Comparison of ENCODE assay signal across 24 mouse cellular contexts in the genomic region with DNA sequence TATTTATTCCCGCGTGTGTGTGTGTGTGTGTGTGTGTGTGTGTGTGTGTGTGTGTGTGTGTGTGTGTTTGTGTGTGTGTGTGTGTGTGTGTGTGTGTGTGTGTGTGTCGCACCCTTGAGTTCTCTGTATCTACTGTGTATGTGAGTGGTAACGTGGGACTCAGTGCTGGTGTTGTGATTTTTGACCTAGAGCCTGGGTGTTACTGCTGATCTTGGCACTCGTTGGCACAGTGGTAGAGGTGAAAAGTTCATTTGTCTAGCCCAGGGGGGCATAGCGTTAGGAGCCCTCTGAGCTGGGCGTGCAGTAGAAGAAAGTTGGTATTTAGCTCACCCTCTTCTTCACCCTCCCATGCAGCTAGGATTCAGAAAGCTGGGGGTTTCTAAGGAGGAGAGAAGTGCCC.
A peak's percentile ranks its signal among the peaks of the same experiment; 100 is the strongest.
DNase-seq lines count a peak whose midpoint lies in the region; ATAC-seq and TF ChIP-seq lines count a peak whose summit lies in the region.
"Had no signal": no experiment of that assay in that cellular context is flagged by ENCODE, and none has a peak within 500 bp of the region (broad histone marks: within the 10 kb centered on the region; RNA-seq: fewer than 3 reads in every experiment).

No protein-coding gene starts in this region.

- H3K9ac ChIP-seq in heart, postnatal 0 days (replicated peaks; ENCODE audit: low read depth, low read length) = no peak overlapping the region
- H3K9ac ChIP-seq in stomach, embryonic 15.5 days = no peak overlapping the region
- H3K9ac ChIP-seq in stomach, postnatal 0 days (ENCODE audit: low read length) = no peak overlapping the region
- H3K9ac ChIP-seq: embryonic facial prominence, embryonic 12.5 days; forebrain, embryonic 13.5 days; forebrain, embryonic 15.5 days had no signal

- 0 out of 2 replicates have a peak, but pooled peaks have one; percentile 53 for ATAC-seq in heart, postnatal 0 days (ENCODE audit: insufficient read depth, low read depth)
- ATAC-seq in stomach, embryonic 15.5 days (ENCODE audit: insufficient read depth, low FRiP score, low read depth) = no peak
- no peak for ATAC-seq in stomach, postnatal 0 days (ENCODE audit: low FRiP score, low TSS enrichment)
- ATAC-seq: activated CD4-positive, CD25-positive, alpha-beta regulatory T cell, adult 4 months; CD4-positive, CD25-positive, alpha-beta regulatory T cell, adult 4 months; forebrain, embryonic 13.5 days; forebrain, embryonic 15.5 days; Patski had no signal

- peaks cover 4% of the 10 kb centered on the region; the same call in 1 of the 2 replicates for H3K36me3 ChIP-seq in heart, postnatal 0 days (replicated peaks; ENCODE audit: control insufficient read depth, insufficient read depth, low read length)
- no peaks in the 10 kb centered on the region for H3K36me3 ChIP-seq in stomach, embryonic 15.5 days
- H3K36me3 ChIP-seq in stomach, postnatal 0 days (ENCODE audit: control insufficient read depth, insufficient read depth, low read length) = no peaks in the 10 kb centered on the region; the same call in 1 of the 2 replicates
- H3K36me3 ChIP-seq: forebrain, embryonic 15.5 days; G1E had no signal

- no peak overlapping the region for H3K4me2 ChIP-seq in heart, postnatal 0 days (ENCODE audit: low read depth, low read length)
- H3K4me2 ChIP-seq in stomach, embryonic 15.5 days = no peak overlapping the region
- H3K4me2 ChIP-seq in stomach, postnatal 0 days (replicated peaks; ENCODE audit: low read depth) = no peak overlapping the region
- H3K4me2 ChIP-seq: embryonic facial prominence, embryonic 12.5 days; forebrain, embryonic 13.5 days; forebrain, embryonic 15.5 days had no signal

- no peaks in the 10 kb centered on the region for H3K27me3 ChIP-seq in heart, postnatal 0 days (ENCODE audit: control insufficient read depth, insufficient read depth, low read length)
- H3K27me3 ChIP-seq in stomach, embryonic 15.5 days (replicated peaks) = no peaks in the 10 kb centered on the region
- H3K27me3 ChIP-seq in stomach, postnatal 0 days (ENCODE audit: control insufficient read depth, insufficient read depth, low read length) = no peaks in the 10 kb centered on the region
- H3K27me3 ChIP-seq: CH12.LX; embryonic facial prominence, embryonic 12.5 days; forebrain, embryonic 13.5 days; forebrain, embryonic 15.5 days; Patski had no signal

- 0 out of 2 replicates have a peak, but pooled peaks cover 3% of the 10 kb centered on the region for H3K4me1 ChIP-seq in heart, postnatal 0 days (ENCODE audit: control insufficient read depth, insufficient read depth)
- peaks cover 5% of the 10 kb centered on the region; the same call in 1 of the 2 replicates for H3K4me1 ChIP-seq in stomach, embryonic 15.5 days
- H3K4me1 ChIP-seq in stomach, postnatal 0 days (replicated peaks; ENCODE audit: control insufficient read depth, insufficient read depth) = no peaks in the 10 kb centered on the region; the same call in 1 of the 2 replicates
- H3K4me1 ChIP-seq: forebrain, embryonic 13.5 days; forebrain, embryonic 15.5 days had no signal

- no peak overlapping the region for H3K4me3 ChIP-seq in heart, postnatal 0 days (ENCODE audit: low read depth, low read length)
- H3K4me3 ChIP-seq in stomach, embryonic 15.5 days (replicated peaks) = no peak overlapping the region
- no peak overlapping the region for H3K4me3 ChIP-seq in stomach, postnatal 0 days (ENCODE audit: low read depth, low read length)
- H3K4me3 ChIP-seq: embryonic facial prominence, embryonic 10.5 days; embryonic facial prominence, embryonic 12.5 days; forebrain, embryonic 13.5 days; forebrain, embryonic 15.5 days had no signal

- TF ChIP-seq EP300 in heart, postnatal 0 days (IDR thresholded peaks at IDR 0.05; ENCODE audit: low read depth) = no peak
- no peak for TF ChIP-seq EP300 in stomach, postnatal 0 days (optimal IDR thresholded peaks at IDR 0.05)

- H3K9me3 ChIP-seq in heart, postnatal 0 days (replicated peaks; ENCODE audit: control insufficient read depth, low read length) = no peaks in the 10 kb centered on the region
- H3K9me3 ChIP-seq in stomach, embryonic 15.5 days = no peaks in the 10 kb centered on the region
- no peaks in the 10 kb centered on the region for H3K9me3 ChIP-seq in stomach, postnatal 0 days (ENCODE audit: control insufficient read depth, low read length)
- H3K9me3 ChIP-seq: embryonic facial prominence, embryonic 10.5 days; embryonic facial prominence, embryonic 12.5 days; forebrain, embryonic 13.5 days; forebrain, embryonic 15.5 days; G1E had no signal

- 45% methylated on average over 7 of the region's 7 CpGs for WGBS in heart, postnatal 0 days
- WGBS in stomach, embryonic 15.5 days = 84% methylated on average over 7 of the region's 7 CpGs
- WGBS in stomach, postnatal 0 days = 80% methylated on average over 7 of the region's 7 CpGs

- TF ChIP-seq CTCF in heart, postnatal 0 days (IDR thresholded peaks at IDR 0.05; ENCODE audit: low read depth) = no peak
- TF ChIP-seq CTCF in stomach, postnatal 0 days (IDR thresholded peaks at IDR 0.05; ENCODE audit: low read depth) = no peak

- no peak for DNase-seq in heart, postnatal 0 days (ENCODE audit: low spot score)
- no peak for DNase-seq in heart, adult 9 months (ENCODE audit: low spot score in 2 of 2)
- peak; percentile 30 for DNase-seq in kidney, adult 9 months
- DNase-seq in kidney, postnatal 4 days = no peak
- DNase-seq in stomach, postnatal 0 days (ENCODE audit: low spot score) = no peak
- DNase-seq: adrenal gland, adult 8-10 months; adrenal gland, postnatal 14 days; adrenal gland, postnatal 36 days; B cell, adult 2 months; cerebellum, adult 11-12 months; cerebellum, adult 2 months; cerebellum, adult 9-10 months; cerebellum, postnatal 10 days; cerebellum, postnatal 25 days had no signal

- H3K27ac ChIP-seq in heart, postnatal 0 days (ENCODE audit: low read depth) = no peak overlapping the region
- 0 out of 2 replicates have a peak overlapping the region, but pooled peaks have one; percentile 1 for H3K27ac ChIP-seq in stomach, embryonic 15.5 days
- no peak overlapping the region for H3K27ac ChIP-seq in stomach, postnatal 0 days (replicated peaks)
- H3K27ac ChIP-seq: embryonic facial prominence, embryonic 10.5 days; embryonic facial prominence, embryonic 12.5 days; forebrain, embryonic 13.5 days; forebrain, embryonic 15.5 days had no signal
